Mouse (Mus musculus) small intestine, adult 2 months (tissue): ENCODE measurements around the gene Gpx1. TPM values are rescaled to one million over a fixed set of nuclear protein-coding genes. Genes with fewer than 3 reads are reported as not detected.
A peak's percentile ranks its signal among the peaks of the same experiment; 100 is the strongest.

Experiments
- H3K27ac ChIP-seq: fragments of 200-500 bp; 2 replicates; pipeline ENCODE4 v1.5.1; 2012; ENCODE audit warnings: low read depth, low read length, control low read depth, inconsistent platforms; ENCODE audit not compliant: insufficient read depth
- H3K27me3 ChIP-seq: fragments of 200-500 bp; 2 replicates; pipeline ENCODE4 v1.6.1; 2012; ENCODE audit warnings: mild to moderate bottlenecking, moderate library complexity, low read length, inconsistent platforms; ENCODE audit not compliant: control insufficient read depth, insufficient read depth
- H3K36me3 ChIP-seq: fragments of 200-500 bp; 2 replicates; pipeline ENCODE4 v1.6.1; 2012; ENCODE audit warnings: mild to moderate bottlenecking, low read length, control low read depth, inconsistent platforms; ENCODE audit not compliant: control insufficient read depth, insufficient read depth
- H3K4me1 ChIP-seq: fragments of 200-500 bp; 2 replicates; pipeline ENCODE4 v1.6.1; 2012; ENCODE audit warnings: low read length, inconsistent platforms, mixed read lengths; ENCODE audit not compliant: control insufficient read depth, insufficient read depth, insufficient read length
- H3K4me3 ChIP-seq: fragments of 200-500 bp; 2 replicates; pipeline ENCODE4 v1.5.1; 2012; ENCODE audit warnings: low read depth, mild to moderate bottlenecking, control low read depth, inconsistent platforms, low read length, moderate library complexity
- CTCF ChIP-seq: fragments of 200-500 bp; IDR thresholded peaks from 2 replicates; pipeline ENCODE4 v1.5.1; 2012; ENCODE audit warnings: low read depth, mild to moderate bottlenecking, control low read depth, inconsistent platforms, low read length, moderate library complexity, mixed read lengths; ENCODE audit not compliant: insufficient replicate concordance, insufficient read length; ENCODE audit errors: extremely low read depth
- POLR2A ChIP-seq: fragments of 200-500 bp; IDR thresholded peaks from 2 replicates; pipeline ENCODE4 v1.6.1; 2012; ENCODE audit warnings: low read depth, mild to moderate bottlenecking, control low read depth, inconsistent platforms, low read length, moderate library complexity
- WGBS: fragments of 180-500 bp; shearing (Covaris S2); methylation state at CpG from one replicate; pipeline ENCODE4 v1.1.7; 2018; 5-methylcytosine and 5-hydroxymethylcytosine counted together
- polyA plus RNA-seq: library from polyadenylated mRNA; depleted of rRNA; stranded (reverse); fragments of >200 nt; gene quantifications from 2 replicates; pipeline ENCODE4 v1.2.3, GENCODE M21; 2012

Gene Gpx1
- polyA plus RNA-seq, 1 experiment: 1,021 TPM

- TF ChIP-seq POLR2A (no peak), CTCF (no peak)
- peak overlapping the region; percentile 98 for H3K27ac ChIP-seq
- peaks cover 3% of the 10 kb centered on the region for H3K36me3 ChIP-seq
- H3K4me1 ChIP-seq: peaks cover 28% of the 10 kb centered on the region; the same call in 1 of the 2 replicates
- no peaks in the 10 kb centered on the region for H3K27me3 ChIP-seq
- no peak overlapping the region for H3K4me3 ChIP-seq
Measured at GRCm38 (mm10) chr9:108341801-108342200, 3.1 kb downstream of the Gpx1 start.

GRCm38 (mm10) chr9:108342301-108342831, 3.7 kb downstream of the Gpx1 start:
- H3K4me3 ChIP-seq: no peak overlapping the region
- TF ChIP-seq POLR2A: no peak
- no peak for TF ChIP-seq CTCF
- H3K36me3 ChIP-seq: peaks cover 3% of the 10 kb centered on the region
- WGBS: 3% methylated on average over 5 of the region's 5 CpGs
- peaks cover 30% of the 10 kb centered on the region; the same call in 1 of the 2 replicates for H3K4me1 ChIP-seq
- H3K27ac ChIP-seq: peak overlapping the region; percentile 98
- H3K27me3 ChIP-seq: no peaks in the 10 kb centered on the region

GRCm38 (mm10) chr9:108343331-108343730, 4.6 kb downstream of the Gpx1 start:
- WGBS: 20% methylated on average over 3 of the region's 3 CpGs
- TF ChIP-seq POLR2A (no peak), CTCF (no peak)
- Histone ChIP-seq H3K27me3 (no peaks in the 10 kb centered on the region), H3K36me3 (no peaks in the 10 kb centered on the region), H3K4me3 (no peak overlapping the region), H3K4me1 (peaks cover 27% of the 10 kb centered on the region; the same call in 1 of the 2 replicates), H3K27ac (peak overlapping the region; percentile 98)

GRCm38 (mm10) chr9:108343835-108344234, 5.1 kb downstream of the Gpx1 start:
- H3K4me3 ChIP-seq: no peak overlapping the region
- no peaks in the 10 kb centered on the region for H3K36me3 ChIP-seq
- H3K27me3 ChIP-seq: no peaks in the 10 kb centered on the region
- TF ChIP-seq POLR2A: no peak
- no peak for TF ChIP-seq CTCF
- peaks cover 24% of the 10 kb centered on the region; the same call in 1 of the 2 replicates for H3K4me1 ChIP-seq
- peak overlapping the region; percentile 98 for H3K27ac ChIP-seq
- 94% methylated on average over 1 of the region's 1 CpGs for WGBS

- H3K27me3 ChIP-seq: no peaks in the 10 kb centered on the region
- H3K27ac ChIP-seq: peak overlapping the region; percentile 17; the same call in 1 of the 2 replicates
- H3K36me3 ChIP-seq: no peaks in the 10 kb centered on the region
- TF ChIP-seq CTCF: no peak
- no peak for TF ChIP-seq POLR2A
- 81% methylated on average over 4 of the region's 4 CpGs for WGBS
- no peak overlapping the region for H3K4me3 ChIP-seq
- H3K4me1 ChIP-seq: peaks cover 24% of the 10 kb centered on the region; the same call in 1 of the 2 replicates
Measured at GRCm38 (mm10) chr9:108344471-108344870, 5.8 kb downstream of the Gpx1 start.

- no peaks in the 10 kb centered on the region for H3K27me3 ChIP-seq
- H3K36me3 ChIP-seq: peaks cover 16% of the 10 kb centered on the region
- no peak for TF ChIP-seq CTCF
- TF ChIP-seq POLR2A: no peak
- peak overlapping the region; percentile 96 for H3K27ac ChIP-seq
- H3K4me3 ChIP-seq: peak overlapping the region; percentile 69
- H3K4me1 ChIP-seq: peaks cover 17% of the 10 kb centered on the region; the same call in 1 of the 2 replicates
- 2% methylated on average over 11 of the region's 11 CpGs for WGBS
Measured at GRCm38 (mm10) chr9:108347024-108347423, 8.3 kb downstream of the Gpx1 start.

- TF ChIP-seq POLR2A: peak; percentile 89
- TF ChIP-seq CTCF: no peak
- WGBS: under 1% methylated on average over 75 of the region's 75 CpGs
- Histone ChIP-seq H3K4me1 (peaks cover 13% of the 10 kb centered on the region; the same call in 1 of the 2 replicates), H3K27me3 (no peaks in the 10 kb centered on the region), H3K27ac (peak within 1 kb of the TSS; percentile 96), H3K36me3 (peaks cover 22% of the 10 kb centered on the region), H3K4me3 (peak within 1 kb of the TSS; percentile 69)
Measured at GRCm38 (mm10) chr9:108347540-108348289, 9.0 kb downstream of the Gpx1 start, which contains the start of gene Usp4. Gene Usp4 (plus strand): TSS chr9:108347853.
